Mouse (Mus musculus) heart, embryonic 13.5 days (tissue): ENCODE data around the gene Slc22a12. TPM values are rescaled to one million over a fixed set of nuclear protein-coding genes. Genes with fewer than 3 reads are reported as not detected.

Experiments used
- ATAC-seq: fragments of 200-750 bp; cut with Nextera tagmentation; 2 replicates; pipeline ENCODE4 v1.8.0; 2017; ENCODE audit warnings: moderate TSS enrichment; ENCODE audit not compliant: insufficient number of reproducible peaks, low FRiP score, low TSS enrichment; ENCODE audit errors: extremely low read depth
- H3K27ac ChIP-seq: fragments of 300-500 bp; sonication (generic); replicated peaks from 2 replicates; pipeline ENCODE4 v1.5.1; 2015; ENCODE audit warnings: moderate library complexity, mild to moderate bottlenecking, inconsistent platforms
- H3K27me3 ChIP-seq: fragments of 300-500 bp; sonication (generic); replicated peaks from 2 replicates; pipeline ENCODE4 v1.6.1; 2015; ENCODE audit warnings: mild to moderate bottlenecking, inconsistent platforms
- H3K36me3 ChIP-seq: fragments of 300-500 bp; sonication (generic); 2 replicates; pipeline ENCODE4 v1.6.1; 2015; ENCODE audit warnings: mild to moderate bottlenecking, inconsistent platforms
- H3K4me1 ChIP-seq: fragments of 300-500 bp; sonication (generic); 2 replicates; pipeline ENCODE4 v1.6.1; 2015; ENCODE audit warnings: inconsistent platforms
- H3K4me2 ChIP-seq: fragments of 300-500 bp; sonication (generic); 2 replicates; pipeline ENCODE4 v1.6.1; 2015; ENCODE audit warnings: inconsistent platforms, mild to moderate bottlenecking, moderate library complexity
- H3K4me3 ChIP-seq: fragments of 300-500 bp; sonication (generic); 2 replicates; pipeline ENCODE4 v1.5.1; 2015; ENCODE audit warnings: moderate library complexity, mild to moderate bottlenecking, inconsistent platforms
- H3K9ac ChIP-seq: fragments of 300-500 bp; sonication (generic); 2 replicates; pipeline ENCODE4 v1.6.1; 2015; ENCODE audit warnings: inconsistent platforms, mild to moderate bottlenecking, moderate library complexity
- H3K9me3 ChIP-seq: fragments of 300-500 bp; sonication (generic); 2 replicates; pipeline ENCODE4 v1.6.1; 2016; ENCODE audit warnings: inconsistent platforms
- WGBS: fragments of 180-500 bp; shearing (Covaris S2); methylation state at CpG from one replicate; pipeline ENCODE4 v1.1.7; 2015; ENCODE audit warnings: mixed read lengths; 5-methylcytosine and 5-hydroxymethylcytosine counted together
- microRNA-seq: library from miRNA; unstranded; fragments of <30 nt; microRNA quantifications from one replicate; pipeline ENCODE4, GENCODE M21; 2016
- polyA plus RNA-seq: library from polyadenylated mRNA; unstranded; fragments of >200 nt; fragmentation: Nextera tagmentation; extraction: Ambion mirVana; gene quantifications from 2 replicates; pipeline ENCODE4 v1.2.1, GENCODE M21; 2015

Gene Slc22a12
- polyA plus RNA-seq, 1 experiment from 2014 or later: not detected

DNA sequence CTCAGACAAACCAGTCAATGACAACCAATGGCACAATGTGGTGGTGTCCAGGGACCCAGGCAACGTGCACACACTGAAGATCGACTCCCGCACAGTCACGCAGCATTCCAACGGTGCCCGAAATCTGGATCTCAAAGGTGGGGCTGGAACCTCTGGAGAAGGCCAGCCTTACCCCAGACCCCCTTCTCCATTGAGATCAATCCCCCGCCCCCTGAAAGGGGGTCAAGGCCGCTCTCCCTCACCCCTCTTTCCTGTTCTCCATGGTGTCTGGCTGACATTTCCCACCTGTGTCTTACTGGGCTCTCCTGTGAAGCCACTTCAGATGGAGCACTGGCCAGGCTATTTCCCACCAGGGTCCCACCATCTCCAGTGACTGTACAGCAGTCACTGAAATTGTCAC is 51.3 kb downstream of the Slc22a12 start:
- ATAC-seq: no peak
- Histone ChIP-seq H3K27me3 (peaks cover 92% of the 10 kb centered on the region), H3K9me3 (no peaks in the 10 kb centered on the region), H3K27ac (no peak overlapping the region), H3K4me1 (no peaks in the 10 kb centered on the region), H3K4me2 (no peak overlapping the region), H3K9ac (no peak overlapping the region), H3K36me3 (no peaks in the 10 kb centered on the region), H3K4me3 (no peak overlapping the region)
- WGBS: 72% methylated on average over 8 of the region's 8 CpGs

DNA sequence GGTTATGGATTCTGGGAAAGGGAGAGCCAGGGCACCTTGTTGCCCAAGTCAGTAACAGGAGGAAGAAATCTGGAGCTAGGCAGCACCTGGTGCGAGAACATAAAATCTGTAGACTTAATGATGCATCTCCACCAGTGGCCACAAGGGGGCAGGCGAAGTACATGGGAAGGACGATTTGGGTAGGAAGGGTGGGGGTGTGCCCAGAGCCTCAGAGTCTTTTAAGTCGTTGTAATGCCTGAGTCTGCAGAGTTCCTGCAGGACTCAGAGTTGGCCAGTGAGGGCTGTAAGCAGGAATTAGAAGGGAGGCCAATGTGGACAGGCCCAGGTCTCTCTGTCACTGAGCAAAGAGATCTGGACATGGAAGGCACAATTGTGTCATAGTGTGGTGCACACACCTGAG is 53.8 kb downstream of the Slc22a12 start:
- ATAC-seq: no peak
- Histone ChIP-seq H3K27ac (no peak overlapping the region), H3K27me3 (peaks cover 80% of the 10 kb centered on the region), H3K36me3 (no peaks in the 10 kb centered on the region), H3K9ac (no peak overlapping the region), H3K4me1 (no peaks in the 10 kb centered on the region), H3K4me2 (no peak overlapping the region), H3K4me3 (no peak overlapping the region), H3K9me3 (no peaks in the 10 kb centered on the region)
- under 1% methylated on average over 4 of the region's 4 CpGs for WGBS

Small RNAs within 50 kb of the gene (microRNA-seq; reads per million reads assigned to microRNA genes)
- gene Gm26460: not detected

Other genes with a start within 250 kb of the Slc22a12 start
- 0.45 and 0.60 TPM in 2 replicates for gene Cdc42bpg, start 236.6 kb downstream of the Slc22a12 start, polyA plus RNA-seq
- 46.9 and 48.1 TPM in 2 replicates for gene Men1, start 208.1 kb downstream of the Slc22a12 start, polyA plus RNA-seq
- 12.5 and 13.5 TPM in 2 replicates for gene Map4k2, start 201.9 kb downstream of the Slc22a12 start, polyA plus RNA-seq
- 89.2 and 89.7 TPM in 2 replicates for gene Sf1, start 179.3 kb downstream of the Slc22a12 start, polyA plus RNA-seq
- gene Pygm, start 158.6 kb downstream of the Slc22a12 start, polyA plus RNA-seq: 203 and 219 TPM in 2 replicates
- gene Rasgrp2, start 143.7 kb downstream of the Slc22a12 start, polyA plus RNA-seq: 38.4 and 53.6 TPM in 2 replicates
- 0.52 and 0.70 TPM in 2 replicates for gene Nrxn2, start 124.3 kb downstream of the Slc22a12 start, polyA plus RNA-seq